Mouse (Mus musculus) liver, embryonic 16.5 days (tissue): ENCODE results near the gene Nisch. TPM values are rescaled to one million over a fixed set of nuclear protein-coding genes. Genes with fewer than 3 reads are reported as not detected.
A peak's percentile ranks its signal among the peaks of the same experiment; 100 is the strongest.

Experiments used
- ATAC-seq: fragments of 200-750 bp; cut with Nextera tagmentation; 2 replicates; pipeline ENCODE4 v1.8.0; 2017; ENCODE audit warnings: low read depth, mild to moderate bottlenecking, moderate number of reproducible peaks, moderate library complexity
- H3K27ac ChIP-seq: fragments of 300-500 bp; sonication (generic); 2 replicates; pipeline ENCODE4 v1.5.1; 2014; ENCODE audit warnings: mild to moderate bottlenecking, low read length
- H3K27me3 ChIP-seq: fragments of 300-500 bp; sonication (generic); 2 replicates; pipeline ENCODE4 v1.6.1; 2014; ENCODE audit warnings: low read depth, low read length, mixed read lengths; ENCODE audit not compliant: control insufficient read depth, insufficient read depth
- H3K36me3 ChIP-seq: fragments of 300-500 bp; sonication (generic); 2 replicates; pipeline ENCODE4 v1.6.1; 2014; ENCODE audit warnings: mild to moderate bottlenecking; ENCODE audit not compliant: control insufficient read depth, insufficient read depth
- H3K4me1 ChIP-seq: fragments of 300-500 bp; sonication (generic); 2 replicates; pipeline ENCODE4 v1.6.1; 2014; ENCODE audit warnings: low read depth, low read length, mixed read lengths; ENCODE audit not compliant: control insufficient read depth
- H3K4me2 ChIP-seq: fragments of 300-500 bp; sonication (generic); 2 replicates; pipeline ENCODE4 v1.6.1; 2014; ENCODE audit warnings: low read depth, low read length, mixed read lengths
- H3K4me3 ChIP-seq: fragments of 300-500 bp; sonication (generic); 2 replicates; pipeline ENCODE4 v1.5.1; 2014; ENCODE audit warnings: low read depth, mild to moderate bottlenecking, low read length
- H3K9ac ChIP-seq: fragments of 300-500 bp; sonication (generic); 2 replicates; pipeline ENCODE4 v1.6.1; 2014; ENCODE audit warnings: low read depth, low read length
- H3K9me3 ChIP-seq: fragments of 300-500 bp; sonication (generic); replicated peaks from 2 replicates; pipeline ENCODE4 v1.6.1; 2016; ENCODE audit warnings: low read length; ENCODE audit not compliant: control insufficient read depth
- WGBS: fragments of 180-500 bp; shearing (Covaris S2); extraction: QIAGEN DNeasy Blood & Tissue Kit; methylation state at CpG from one replicate; pipeline ENCODE4 v1.1.7; 2014; ENCODE audit not compliant: insufficient replicate concordance; 5-methylcytosine and 5-hydroxymethylcytosine counted together
- polyA plus RNA-seq: library from polyadenylated mRNA; unstranded; fragments of >200 nt; fragmentation: Nextera tagmentation; extraction: Ambion mirVana; gene quantifications from 2 replicates; pipeline ENCODE4 v1.2.1, GENCODE M21; 2015

Nisch gene
- polyA plus RNA-seq, 1 experiment from 2014 or later, result 112 TPM

DNA sequence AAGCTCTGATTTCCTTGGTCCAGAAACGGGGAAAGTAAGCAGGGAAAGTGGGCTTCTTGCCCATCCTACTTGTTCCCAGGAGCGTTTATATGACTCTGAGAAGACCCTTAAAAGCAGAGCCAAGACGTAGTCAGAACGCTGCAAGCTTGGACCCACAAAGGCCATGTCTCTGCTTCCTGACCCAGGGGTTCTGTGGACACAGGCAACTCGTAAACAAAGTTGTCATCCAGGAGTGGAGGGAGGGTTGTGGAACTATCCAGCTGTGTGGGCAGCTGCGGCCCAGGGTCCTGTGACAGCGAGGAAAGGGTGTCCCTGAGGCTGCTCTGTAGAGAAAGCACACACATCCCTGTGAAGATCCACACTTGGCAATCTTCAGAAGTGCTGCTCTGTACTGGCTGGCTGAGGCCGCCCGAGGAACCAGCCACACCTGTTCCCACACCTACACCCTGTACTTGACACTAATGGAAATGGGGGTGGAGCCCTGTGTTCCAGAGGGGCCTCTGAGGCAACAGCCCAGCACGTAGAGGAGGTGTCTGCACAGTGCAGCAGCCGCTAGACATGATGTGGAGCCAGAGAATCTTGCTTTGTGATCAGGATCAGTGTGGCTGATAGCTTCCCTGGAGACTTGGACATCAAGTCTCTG is 83.6 kb downstream of the Nisch start:
- Histone ChIP-seq H3K9ac (no peak overlapping the region), H3K4me1 (peaks cover 43% of the 10 kb centered on the region), H3K4me2 (peak overlapping the region; percentile 92), H3K27me3 (no peaks in the 10 kb centered on the region), H3K4me3 (no peak overlapping the region), H3K36me3 (peaks cover 26% of the 10 kb centered on the region), H3K27ac (peak overlapping the region; percentile 62), H3K9me3 (no peaks in the 10 kb centered on the region)
- WGBS, result 54% methylated on average over 11 of the region's 11 CpGs
- ATAC-seq, result peak; percentile 30

GRCm38 (mm10) chr14:31132491-31132975 is 84.2 kb downstream of the Nisch start:
- H3K4me1 ChIP-seq, result peaks cover 43% of the 10 kb centered on the region
- H3K9me3 ChIP-seq, result no peaks in the 10 kb centered on the region
- no peak for ATAC-seq
- peak overlapping the region; percentile 86 for H3K9ac ChIP-seq
- WGBS, result 68% methylated on average over 7 of the region's 7 CpGs
- H3K36me3 ChIP-seq, result peaks cover 21% of the 10 kb centered on the region
- peak overlapping the region; percentile 83 for H3K4me3 ChIP-seq
- H3K27me3 ChIP-seq, result no peaks in the 10 kb centered on the region
- H3K27ac ChIP-seq, result peak overlapping the region; percentile 62
- H3K4me2 ChIP-seq, result peak overlapping the region; percentile 92

DNA sequence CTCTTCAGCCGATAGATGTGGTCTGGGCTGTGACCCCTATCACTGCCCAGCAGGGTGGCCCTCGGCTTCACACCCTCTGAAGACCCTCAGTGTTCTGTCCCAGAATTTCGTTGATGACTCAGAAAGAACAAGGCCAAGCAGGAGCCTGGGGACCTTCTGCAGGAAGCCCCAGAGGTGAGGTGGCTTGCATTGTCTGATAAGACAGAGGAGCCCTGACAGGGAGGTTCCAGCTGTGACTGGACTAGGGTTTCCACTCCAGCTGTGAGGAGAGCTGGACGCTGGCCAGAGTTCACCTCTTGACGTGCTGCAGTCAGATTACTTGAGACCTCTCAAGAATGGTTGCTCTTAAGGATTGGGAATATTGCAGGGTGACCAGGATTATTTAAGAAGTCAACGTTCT is 84.7 kb downstream of the Nisch start:
- peak overlapping the region; percentile 62 for H3K27ac ChIP-seq
- peak overlapping the region; percentile 86 for H3K9ac ChIP-seq
- no peaks in the 10 kb centered on the region for H3K27me3 ChIP-seq
- H3K4me1 ChIP-seq, result peaks cover 48% of the 10 kb centered on the region
- H3K36me3 ChIP-seq, result peaks cover 18% of the 10 kb centered on the region
- WGBS, result 4% methylated on average over 6 of the region's 6 CpGs
- no peaks in the 10 kb centered on the region for H3K9me3 ChIP-seq
- peak overlapping the region; percentile 83 for H3K4me3 ChIP-seq
- H3K4me2 ChIP-seq, result peak overlapping the region; percentile 92
- ATAC-seq, result no peak

DNA sequence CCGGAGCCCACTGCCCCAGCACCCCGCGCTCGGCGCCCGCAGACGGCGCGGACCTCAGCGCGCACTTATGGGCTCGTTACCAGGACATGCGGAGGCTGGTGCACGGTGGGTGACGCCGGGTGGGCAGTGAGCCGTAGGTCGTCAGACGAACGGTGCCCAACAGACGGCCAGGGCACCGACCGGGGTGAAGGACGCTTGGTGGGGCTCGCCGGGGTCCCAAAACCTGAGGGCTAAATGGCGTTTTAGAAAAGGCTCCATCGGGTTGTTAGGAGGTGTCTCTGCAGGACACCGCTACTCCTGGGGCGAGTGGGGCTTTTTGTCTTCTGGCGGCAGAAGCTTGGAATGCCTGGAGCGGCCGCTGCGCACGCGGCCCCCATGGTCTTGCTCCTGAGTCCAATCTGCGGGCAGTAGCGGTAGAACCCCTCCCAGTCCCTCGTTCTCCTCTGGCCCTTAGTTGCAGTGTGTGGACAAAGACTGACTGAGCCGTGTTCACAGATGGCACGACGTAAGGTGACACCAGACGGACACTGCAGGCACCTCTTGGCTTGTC is 85.4 kb downstream of the Nisch start:
- H3K4me3 ChIP-seq, result peak overlapping the region; percentile 83
- peak overlapping the region; percentile 86 for H3K9ac ChIP-seq
- no peak for ATAC-seq
- H3K27me3 ChIP-seq, result no peaks in the 10 kb centered on the region
- peaks cover 14% of the 10 kb centered on the region for H3K36me3 ChIP-seq
- peaks cover 55% of the 10 kb centered on the region for H3K4me1 ChIP-seq
- peak overlapping the region; percentile 70 for H3K27ac ChIP-seq
- WGBS, result under 1% methylated on average over 43 of the region's 43 CpGs
- H3K9me3 ChIP-seq, result no peaks in the 10 kb centered on the region
- peak overlapping the region; percentile 92 for H3K4me2 ChIP-seq

- peaks cover 63% of the 10 kb centered on the region for H3K4me1 ChIP-seq
- peak within 1 kb of the TSS; percentile 92 for H3K4me2 ChIP-seq
- no peaks in the 10 kb centered on the region for H3K27me3 ChIP-seq
- H3K4me3 ChIP-seq, result peak within 1 kb of the TSS; percentile 83
- peaks cover 6% of the 10 kb centered on the region; the same call in 1 of the 2 replicates for H3K36me3 ChIP-seq
- 5% methylated on average over 56 of the region's 63 CpGs for WGBS
- peak within 1 kb of the TSS; percentile 70 for H3K27ac ChIP-seq
- no peaks in the 10 kb centered on the region for H3K9me3 ChIP-seq
- H3K9ac ChIP-seq, result peak within 1 kb of the TSS; percentile 86
- peak; percentile 68 for ATAC-seq
Observed at GRCm38 (mm10) chr14:31130236-31131220, 86.2 kb downstream of the Nisch start, which contains the start of gene Nt5dc2. Gene Nt5dc2 (plus strand): TSS chr14:31131053.

DNA sequence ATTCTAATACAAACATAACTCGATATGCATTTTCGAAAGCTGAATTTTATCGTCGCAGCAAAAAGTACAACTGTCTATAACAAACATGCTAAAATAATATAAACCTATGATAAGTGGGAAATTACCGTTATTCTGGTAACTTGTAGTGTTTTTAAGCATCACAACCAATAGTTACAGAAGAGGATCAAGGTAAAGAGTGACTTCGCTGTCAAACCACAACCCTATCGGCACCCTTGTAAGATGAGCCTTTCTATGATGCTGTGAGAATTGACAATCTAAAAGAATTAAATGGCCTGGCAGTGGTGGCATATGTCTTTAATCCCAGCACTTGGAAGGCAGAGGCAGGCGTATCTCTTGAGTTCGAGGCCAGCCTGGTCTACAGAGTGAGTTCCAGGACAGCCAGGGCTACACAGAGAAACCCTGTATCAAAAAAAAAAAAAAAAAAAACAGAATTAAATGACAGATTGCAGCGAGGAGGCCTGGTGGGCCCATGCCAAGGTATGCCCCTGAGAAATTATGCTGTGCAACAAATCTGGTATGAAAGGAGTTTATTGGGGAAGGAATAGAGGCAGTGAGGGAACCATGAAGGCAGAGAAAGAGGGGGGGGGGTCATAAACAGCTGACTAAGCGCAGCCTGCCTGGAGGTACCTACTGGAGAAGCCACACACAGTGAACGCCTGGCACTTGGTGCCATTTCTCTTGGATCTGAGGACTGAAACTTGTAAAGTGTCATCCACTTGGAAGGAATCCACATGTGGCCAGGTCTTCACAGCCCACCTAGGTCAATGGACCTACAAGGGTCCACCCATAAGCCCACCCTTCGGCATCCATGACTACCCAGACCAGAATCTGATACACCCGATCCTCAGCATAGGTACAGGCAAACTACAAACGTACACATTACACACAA is 87.2 kb downstream of the Nisch start:
- WGBS, result 53% methylated on average over 15 of the region's 15 CpGs
- Histone ChIP-seq H3K4me1 (peaks cover 72% of the 10 kb centered on the region), H3K36me3 (peaks cover under 1% of the 10 kb centered on the region; the same call in 1 of the 2 replicates), H3K27me3 (no peaks in the 10 kb centered on the region), H3K27ac (peak overlapping the region; percentile 54), H3K9ac (peak overlapping the region; percentile 58), H3K4me3 (peak overlapping the region; percentile 92), H3K9me3 (no peaks in the 10 kb centered on the region), H3K4me2 (peak overlapping the region; percentile 92)
- ATAC-seq, result no peak

DNA sequence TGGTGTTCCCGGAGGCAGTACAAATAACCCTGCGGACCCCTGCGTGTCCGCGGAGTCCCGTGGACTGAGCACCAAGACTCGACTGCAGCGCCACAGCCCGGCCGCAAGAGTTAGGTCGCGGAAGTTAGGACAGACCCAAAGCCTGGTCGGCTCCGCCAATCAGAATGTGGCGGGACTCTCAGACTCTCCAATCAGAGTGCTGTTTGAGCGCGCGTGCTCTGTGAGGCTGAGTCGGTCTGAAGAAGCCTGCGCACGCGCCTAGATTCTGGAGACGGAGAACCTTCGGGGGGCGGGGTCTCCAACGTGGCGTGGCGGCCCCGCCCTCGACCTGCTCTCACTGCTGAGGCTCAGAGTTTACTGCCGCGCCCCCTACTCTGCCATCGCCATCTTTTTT is 87.9 kb downstream of the Nisch start, which contains the start of gene Smim4:
TSS of gene Smim4 (minus strand) at position 131 of the 394 bp plus-strand sequence.
- Histone ChIP-seq H3K9me3 (no peaks in the 10 kb centered on the region), H3K4me3 (peak within 1 kb of the TSS; percentile 92), H3K27me3 (no peaks in the 10 kb centered on the region), H3K4me1 (peaks cover 70% of the 10 kb centered on the region), H3K27ac (peak within 1 kb of the TSS; percentile 89), H3K36me3 (no peaks in the 10 kb centered on the region; the same call in 1 of the 2 replicates), H3K9ac (peak within 1 kb of the TSS; percentile 85), H3K4me2 (peak within 1 kb of the TSS; percentile 88)
- peak; percentile 91 for ATAC-seq
- under 1% methylated on average over 33 of the region's 33 CpGs for WGBS
